Mouse (Mus musculus): ENCODE measurements at regions not wholly inside any gene's neighbourhood (a gene's known extent, or its start where the extent isn't known, plus 50 kb on each side); places are given as distances from the start of the nearest gene placed in this dataset.

DNA sequence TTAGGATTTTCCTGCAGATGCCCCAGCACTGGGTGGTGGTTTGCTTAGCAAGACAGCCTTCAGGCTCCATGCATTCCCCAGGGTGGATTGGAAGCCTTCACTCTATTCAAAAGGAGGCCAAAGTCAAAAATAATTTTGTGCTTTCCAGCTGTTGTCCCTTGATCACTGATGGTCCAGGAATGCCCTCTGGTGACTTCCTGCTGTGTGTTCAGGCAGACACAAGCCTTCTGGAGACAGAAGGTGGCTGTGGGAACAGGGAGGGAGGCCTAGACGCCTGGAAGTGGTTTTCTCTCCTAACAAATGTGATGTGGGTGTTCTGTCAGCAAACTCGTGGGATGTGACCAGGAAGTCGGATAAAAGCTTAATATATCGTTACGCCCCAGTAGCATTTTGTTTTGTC is 81.3 kb downstream of the Atp6ap1l start:
- TF ChIP-seq POLR2A (IDR thresholded peaks at IDR 0.05; ENCODE audit: borderline replicate concordance, extremely low read depth, insufficient read depth, insufficient read length, poor library complexity, severe bottlenecking) (no peak), CTCF (IDR thresholded peaks at IDR 0.05; ENCODE audit: borderline replicate concordance, extremely low read depth, insufficient read depth, insufficient read length) (no peak)
- DNase-seq (ENCODE audit: low read depth) = no peak

- DNase-seq (ENCODE audit: low read depth) = no peak
- TF ChIP-seq CTCF (IDR thresholded peaks at IDR 0.05; ENCODE audit: borderline replicate concordance, extremely low read depth, insufficient read depth, insufficient read length) = no peak
- TF ChIP-seq POLR2A (IDR thresholded peaks at IDR 0.05; ENCODE audit: borderline replicate concordance, extremely low read depth, insufficient read depth, insufficient read length, poor library complexity, severe bottlenecking) = no peak
Observed at GRCm38 (mm10) chr13:90821898-90822297, 83.3 kb downstream of the Atp6ap1l start.

- TF ChIP-seq CTCF (IDR thresholded peaks at IDR 0.05; ENCODE audit: borderline replicate concordance, extremely low read depth, insufficient read depth, insufficient read length) (no peak), POLR2A (IDR thresholded peaks at IDR 0.05; ENCODE audit: borderline replicate concordance, extremely low read depth, insufficient read depth, insufficient read length, poor library complexity, severe bottlenecking) (no peak)
Observed at GRCm38 (mm10) chr13:90820453-90820852, 84.7 kb downstream of the Atp6ap1l start.

DNA sequence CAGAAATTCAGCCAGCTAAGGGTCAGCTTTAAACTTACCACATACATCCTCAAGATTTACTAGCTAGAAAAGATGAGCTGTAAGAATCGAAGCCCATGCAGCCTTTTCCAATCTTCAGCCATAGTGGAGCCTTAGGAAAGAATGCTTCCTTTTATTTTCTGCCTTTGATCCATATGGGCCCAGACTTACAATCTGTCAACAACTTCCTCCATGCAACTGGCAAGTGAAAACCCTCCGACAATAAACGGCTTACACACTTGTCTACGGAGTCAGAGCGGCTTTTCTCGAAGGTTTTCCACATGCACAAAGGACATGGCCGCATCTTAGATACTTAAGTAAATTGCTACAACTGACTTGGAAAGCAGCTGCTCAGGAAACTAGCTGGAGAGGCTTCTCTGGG is 85.2 kb downstream of the Atp6ap1l start:
- DNase-seq (ENCODE audit: low read depth) = peak; percentile 50
- TF ChIP-seq CTCF (IDR thresholded peaks at IDR 0.05; ENCODE audit: borderline replicate concordance, extremely low read depth, insufficient read depth, insufficient read length) (no peak), POLR2A (IDR thresholded peaks at IDR 0.05; ENCODE audit: borderline replicate concordance, extremely low read depth, insufficient read depth, insufficient read length, poor library complexity, severe bottlenecking) (no peak)

More at GRCm38 (mm10) chr13:90820453-90820852, 84.7 kb downstream of the Atp6ap1l start:
- DNase-seq (ENCODE audit: low read depth) = no peak

DNA sequence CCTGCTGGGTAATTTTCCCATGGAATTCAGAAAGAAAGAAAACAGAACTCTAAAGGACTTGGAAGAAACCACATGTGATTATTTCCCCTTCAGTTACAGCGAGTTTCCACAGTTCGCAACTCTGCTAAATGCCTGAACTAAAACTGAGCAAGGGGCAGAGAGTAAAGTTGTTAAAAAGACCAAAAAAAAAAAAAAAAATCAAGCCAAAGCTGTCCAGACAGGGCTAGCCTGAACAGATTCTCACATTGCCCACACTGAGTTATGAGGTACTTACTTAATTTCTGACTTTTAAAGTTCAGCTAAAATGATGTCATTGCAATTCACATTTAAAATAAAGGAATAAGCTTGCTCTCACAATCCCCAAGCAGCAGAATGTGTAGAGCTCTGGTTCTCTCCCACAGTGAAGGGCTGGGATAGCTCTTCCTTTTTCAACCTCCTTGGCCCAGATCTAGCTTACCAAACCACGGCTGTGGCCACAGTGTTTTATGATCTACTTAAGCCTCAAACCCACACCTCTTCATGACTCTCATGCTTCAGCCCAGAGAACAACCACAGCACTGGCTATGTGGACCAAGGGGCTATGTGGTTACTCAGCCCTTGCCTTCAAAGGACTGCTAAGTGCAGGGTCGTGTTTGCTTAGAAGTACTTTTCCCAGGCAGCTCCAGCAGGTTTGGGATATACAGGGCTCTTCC is 90.8 kb downstream of the Atp6ap1l start:
- peak; percentile 22 for DNase-seq (ENCODE audit: low read depth)
- no peak for TF ChIP-seq POLR2A (IDR thresholded peaks at IDR 0.05; ENCODE audit: borderline replicate concordance, extremely low read depth, insufficient read depth, insufficient read length, poor library complexity, severe bottlenecking)
- TF ChIP-seq CTCF (IDR thresholded peaks at IDR 0.05; ENCODE audit: borderline replicate concordance, extremely low read depth, insufficient read depth, insufficient read length) = no peak

DNA sequence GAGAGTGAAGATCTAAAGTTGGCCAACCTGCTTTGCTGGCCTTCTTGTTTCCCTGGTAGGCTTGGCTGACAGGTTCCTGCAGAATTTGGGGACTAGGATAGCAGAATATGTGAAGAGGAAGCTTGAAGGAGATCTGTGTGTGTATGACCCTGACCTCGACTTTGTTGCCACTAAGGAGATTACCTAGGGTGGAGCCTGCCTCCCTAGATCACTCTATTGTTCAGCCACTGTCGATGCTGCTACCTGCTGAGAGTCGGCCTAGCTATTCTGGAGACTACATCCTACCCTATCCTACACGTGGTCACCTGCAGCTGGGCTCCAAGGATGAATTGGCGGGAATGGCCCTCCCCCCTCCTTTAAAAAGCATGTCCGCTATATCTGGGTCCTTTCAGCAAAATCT is 95.1 kb downstream of the Atp6ap1l start:
- TF ChIP-seq CTCF (IDR thresholded peaks at IDR 0.05; ENCODE audit: borderline replicate concordance, extremely low read depth, insufficient read depth, insufficient read length) (no peak), POLR2A (IDR thresholded peaks at IDR 0.05; ENCODE audit: borderline replicate concordance, extremely low read depth, insufficient read depth, insufficient read length, poor library complexity, severe bottlenecking) (no peak)
- no peak for DNase-seq (ENCODE audit: low read depth)

GRCm38 (mm10) chr13:90799641-90800040 is 105.5 kb downstream of the Atp6ap1l start:
- TF ChIP-seq POLR2A (IDR thresholded peaks at IDR 0.05; ENCODE audit: borderline replicate concordance, extremely low read depth, insufficient read depth, insufficient read length, poor library complexity, severe bottlenecking) (no peak), CTCF (IDR thresholded peaks at IDR 0.05; ENCODE audit: borderline replicate concordance, extremely low read depth, insufficient read depth, insufficient read length) (no peak)
- no peak for DNase-seq (ENCODE audit: low read depth)

DNA sequence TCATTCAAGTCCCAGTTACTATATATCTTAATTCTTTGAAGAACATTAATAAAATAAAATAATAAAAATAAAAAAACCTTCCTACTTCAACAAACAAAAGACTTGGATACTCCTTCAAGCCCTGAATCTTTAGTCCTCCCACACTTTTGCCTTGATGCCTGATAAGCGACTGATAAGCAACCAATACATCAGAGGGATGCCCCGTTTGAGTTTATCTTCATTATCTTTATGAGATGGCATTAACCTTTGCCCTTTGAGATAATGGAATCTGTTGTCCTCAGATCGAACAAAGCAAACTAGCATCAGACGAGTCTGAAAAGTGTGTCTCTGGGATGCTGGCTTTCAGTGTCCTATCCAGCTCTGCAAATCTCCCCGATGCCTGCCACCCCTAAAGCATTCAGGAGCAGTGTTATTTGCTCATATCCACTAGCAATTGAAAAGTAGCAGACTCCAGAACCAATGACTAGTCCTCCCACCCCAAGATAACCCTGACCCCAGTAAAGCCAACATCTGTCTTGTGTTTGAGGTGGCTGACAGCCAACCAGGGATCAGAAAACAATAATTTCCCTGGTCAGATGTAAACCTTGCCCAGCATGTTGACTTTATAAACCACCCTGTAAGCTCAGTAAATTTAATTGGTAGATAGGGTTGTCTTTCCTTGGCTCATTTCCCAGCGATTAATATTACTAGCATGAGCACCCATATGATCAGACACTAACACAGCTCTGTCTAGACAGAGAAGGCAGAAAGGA is 106.2 kb downstream of the Atp6ap1l start:
- peak; percentile 23 for DNase-seq (ENCODE audit: low read depth)
- TF ChIP-seq CTCF (IDR thresholded peaks at IDR 0.05; ENCODE audit: borderline replicate concordance, extremely low read depth, insufficient read depth, insufficient read length) (no peak), POLR2A (IDR thresholded peaks at IDR 0.05; ENCODE audit: borderline replicate concordance, extremely low read depth, insufficient read depth, insufficient read length, poor library complexity, severe bottlenecking) (no peak)

- TF ChIP-seq CTCF (IDR thresholded peaks at IDR 0.05; ENCODE audit: borderline replicate concordance, extremely low read depth, insufficient read depth, insufficient read length) (no peak), POLR2A (IDR thresholded peaks at IDR 0.05; ENCODE audit: borderline replicate concordance, extremely low read depth, insufficient read depth, insufficient read length, poor library complexity, severe bottlenecking) (no peak)
- DNase-seq (ENCODE audit: low read depth) = peak; percentile 13
Observed at GRCm38 (mm10) chr13:90798381-90798780, 106.8 kb downstream of the Atp6ap1l start.

GRCm38 (mm10) chr13:90797209-90797608 is 107.9 kb downstream of the Atp6ap1l start:
- no peak for DNase-seq (ENCODE audit: low read depth)
- no peak for TF ChIP-seq CTCF (IDR thresholded peaks at IDR 0.05; ENCODE audit: borderline replicate concordance, extremely low read depth, insufficient read depth, insufficient read length)
- no peak for TF ChIP-seq POLR2A (IDR thresholded peaks at IDR 0.05; ENCODE audit: borderline replicate concordance, extremely low read depth, insufficient read depth, insufficient read length, poor library complexity, severe bottlenecking)

DNA sequence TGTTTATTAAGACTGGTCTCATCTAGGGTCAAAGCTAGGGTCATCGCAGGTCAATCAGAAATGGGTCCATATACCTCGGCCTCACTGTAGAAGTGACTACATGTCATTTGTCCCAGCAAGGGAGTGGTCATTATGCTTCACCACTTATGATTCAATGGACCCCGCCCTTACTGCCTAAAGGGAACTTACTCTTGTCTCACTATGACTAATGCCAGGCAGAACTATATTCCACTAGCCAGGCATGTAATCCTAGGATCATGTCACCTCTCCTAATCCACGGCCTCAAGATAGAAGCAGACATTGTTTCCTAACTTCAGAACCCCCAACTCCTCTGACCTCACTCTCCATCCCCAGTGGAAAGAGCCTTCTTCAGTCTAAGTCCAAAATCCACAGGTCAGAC is 108.3 kb downstream of the Atp6ap1l start:
- DNase-seq (ENCODE audit: low read depth) = no peak
- TF ChIP-seq CTCF (IDR thresholded peaks at IDR 0.05; ENCODE audit: borderline replicate concordance, extremely low read depth, insufficient read depth, insufficient read length) = no peak
- no peak for TF ChIP-seq POLR2A (IDR thresholded peaks at IDR 0.05; ENCODE audit: borderline replicate concordance, extremely low read depth, insufficient read depth, insufficient read length, poor library complexity, severe bottlenecking)

GRCm38 (mm10) chr13:90782435-90782834 is 122.7 kb downstream of the Atp6ap1l start:
- DNase-seq (ENCODE audit: low read depth) = no peak
- TF ChIP-seq CTCF (IDR thresholded peaks at IDR 0.05; ENCODE audit: borderline replicate concordance, extremely low read depth, insufficient read depth, insufficient read length) = no peak
- TF ChIP-seq POLR2A (IDR thresholded peaks at IDR 0.05; ENCODE audit: borderline replicate concordance, extremely low read depth, insufficient read depth, insufficient read length, poor library complexity, severe bottlenecking) = no peak
